Mouse (Mus musculus): ENCODE measurements around the gene Ccer2.

GRCm38 (mm10) chr7:28801451-28801850 lies 45.5 kb downstream of the Ccer2 start:
- no peak for TF ChIP-seq CTCF (IDR thresholded peaks at IDR 0.05)
- TF ChIP-seq EP300 (IDR thresholded peaks at IDR 0.05), result peak; percentile 74
